Mouse (Mus musculus) cerebellum, adult 18-20 months (tissue): ENCODE measurements around the gene Scn4b.

ENCODE experiments used
- DNase-seq, 2 experiments: peaks; one replicate each; pipeline ENCODE4 v3.0.0; 2021

Scn4b gene

DNA sequence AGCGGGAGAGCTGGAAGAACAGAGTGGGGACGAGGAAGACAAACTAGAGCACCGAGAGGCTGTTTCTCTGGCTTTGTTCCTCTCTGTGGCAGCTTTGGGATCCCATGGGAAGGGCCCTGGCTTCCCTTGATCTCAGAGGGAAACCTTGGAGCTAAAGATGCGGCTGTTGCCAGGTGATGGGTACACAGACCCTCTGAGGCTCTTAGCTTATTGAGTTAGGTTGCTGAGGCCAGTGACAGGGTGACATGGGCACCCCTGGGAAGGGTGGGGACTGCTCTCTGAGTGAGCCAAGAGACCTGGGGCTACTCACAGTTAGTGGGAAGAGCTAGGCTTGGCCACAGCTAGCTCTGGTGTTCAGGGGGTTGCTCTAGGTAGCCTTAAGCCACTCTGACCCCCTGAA, 57.3 kb downstream of the Scn4b start:
- no peak for DNase-seq

GRCm38 (mm10) chr9:45196125-45196830, 58.1 kb downstream of the Scn4b start:
- DNase-seq: no peak

DNA sequence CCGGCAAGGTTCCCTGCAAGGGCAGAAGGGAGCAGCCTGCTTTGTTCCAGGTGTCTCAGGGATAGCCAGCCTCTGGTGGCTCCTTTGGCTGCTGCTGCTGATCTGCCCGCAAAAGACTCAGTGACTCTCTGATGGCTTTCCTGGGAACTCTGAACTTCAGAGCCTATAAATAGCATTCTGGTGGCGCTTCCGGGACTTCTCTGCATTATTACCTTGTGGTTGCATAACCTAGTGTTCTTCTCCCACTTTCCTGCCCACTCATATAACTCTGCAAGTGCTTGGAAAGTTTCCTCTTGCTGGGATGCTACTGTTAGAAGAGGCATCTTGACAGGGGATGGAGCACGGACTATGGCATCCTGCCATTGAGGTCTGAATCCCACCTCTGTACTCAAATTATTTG, 59.4 kb downstream of the Scn4b start:
- DNase-seq: no peak

GRCm38 (mm10) chr9:45201319-45201947, 63.2 kb downstream of the Scn4b start:
- no peak for DNase-seq

DNA sequence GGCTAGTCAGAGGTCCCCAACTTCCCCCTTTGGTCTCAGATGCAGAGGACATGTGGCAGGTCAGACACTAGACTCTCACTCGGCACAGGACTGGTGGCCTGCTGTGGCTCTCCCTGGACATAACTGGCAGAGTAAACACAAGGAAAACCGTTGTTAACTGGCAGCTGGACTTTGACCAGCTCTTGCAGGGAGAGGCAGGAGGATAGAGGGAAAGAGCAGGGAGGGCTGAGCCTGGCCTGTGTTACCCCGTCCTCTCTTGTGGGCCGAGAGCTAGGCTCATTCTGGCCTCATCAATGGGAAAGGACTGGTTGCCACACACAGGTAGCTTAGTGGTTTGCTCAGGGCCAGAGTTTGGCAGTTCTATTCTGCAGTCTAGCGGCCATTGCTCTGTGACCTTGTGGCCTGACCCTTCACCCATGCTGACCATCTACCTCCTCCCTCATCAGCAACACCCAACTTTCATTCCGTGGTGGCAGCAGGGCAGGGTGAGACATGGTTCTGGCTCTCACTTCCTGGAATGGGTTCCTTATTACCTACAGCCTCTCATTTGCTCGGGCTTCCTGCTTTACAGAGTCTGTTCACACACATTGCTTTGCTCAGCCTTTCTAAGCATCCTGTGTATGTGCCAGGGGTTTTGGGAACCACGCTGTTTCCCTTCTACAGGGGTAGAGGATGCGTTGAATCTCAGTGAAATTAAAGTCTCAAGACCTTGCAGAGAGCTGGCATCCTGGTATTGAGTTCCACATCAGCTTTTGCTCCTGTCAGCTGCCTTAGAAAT, 64.0 kb downstream of the Scn4b start:
- DNase-seq: no peak
